Mouse (Mus musculus) lung, embryonic 16.5 days (tissue): Measurements from ENCODE around the gene Tbc1d30. TPM values are rescaled to one million over a fixed set of nuclear protein-coding genes. Genes with fewer than 3 reads are reported as not detected.

ENCODE experiments used
- ATAC-seq: fragments of 200-750 bp; cut with Nextera tagmentation; 2 replicates; pipeline ENCODE4 v1.8.0; 2017; ENCODE audit warnings: low read depth, mild to moderate bottlenecking, moderate library complexity
- H3K27ac ChIP-seq: fragments of 300-500 bp; sonication (generic); 2 replicates; pipeline ENCODE4 v1.5.1; 2014; ENCODE audit warnings: mild to moderate bottlenecking, control low read depth, low read length
- H3K27me3 ChIP-seq: fragments of 300-500 bp; sonication (generic); 2 replicates; pipeline ENCODE4 v1.6.1; 2014; ENCODE audit warnings: low read depth, low read length, mixed read lengths; ENCODE audit not compliant: control insufficient read depth, insufficient read depth
- H3K36me3 ChIP-seq: fragments of 300-500 bp; sonication (generic); 2 replicates; pipeline ENCODE4 v1.6.1; 2014; ENCODE audit warnings: low read length; ENCODE audit not compliant: control insufficient read depth, insufficient read depth
- H3K4me1 ChIP-seq: fragments of 300-500 bp; sonication (generic); replicated peaks from 2 replicates; pipeline ENCODE4 v1.6.1; 2014; ENCODE audit warnings: low read length, mixed read lengths; ENCODE audit not compliant: control insufficient read depth, insufficient read depth
- H3K4me2 ChIP-seq: fragments of 300-500 bp; sonication (generic); 2 replicates; pipeline ENCODE4 v1.6.1; 2014; ENCODE audit warnings: low read depth, low read length, control low read depth
- H3K4me3 ChIP-seq: fragments of 300-500 bp; sonication (generic); 2 replicates; pipeline ENCODE4 v1.5.1; 2014; ENCODE audit warnings: mild to moderate bottlenecking, low read length, control low read depth
- H3K9ac ChIP-seq: fragments of 300-500 bp; sonication (generic); 2 replicates; pipeline ENCODE4 v1.6.1; 2014; ENCODE audit warnings: low read length, control low read depth
- H3K9me3 ChIP-seq: fragments of 300-500 bp; sonication (generic); 2 replicates; pipeline ENCODE4 v1.6.1; 2016; ENCODE audit warnings: low read length; ENCODE audit not compliant: control insufficient read depth
- WGBS: fragments of 180-500 bp; shearing (Covaris S2); extraction: QIAGEN DNeasy Blood & Tissue Kit; methylation state at CpG from one replicate; pipeline ENCODE4 v1.1.7; 2014; 5-methylcytosine and 5-hydroxymethylcytosine counted together
- polyA plus RNA-seq: library from polyadenylated mRNA; unstranded; fragments of >200 nt; fragmentation: Nextera tagmentation; extraction: Ambion mirVana; gene quantifications from 2 replicates; pipeline ENCODE4 v1.2.1, GENCODE M21; 2015

Gene Tbc1d30
- polyA plus RNA-seq, 1 experiment from 2014 or later: 2.8 TPM

DNA sequence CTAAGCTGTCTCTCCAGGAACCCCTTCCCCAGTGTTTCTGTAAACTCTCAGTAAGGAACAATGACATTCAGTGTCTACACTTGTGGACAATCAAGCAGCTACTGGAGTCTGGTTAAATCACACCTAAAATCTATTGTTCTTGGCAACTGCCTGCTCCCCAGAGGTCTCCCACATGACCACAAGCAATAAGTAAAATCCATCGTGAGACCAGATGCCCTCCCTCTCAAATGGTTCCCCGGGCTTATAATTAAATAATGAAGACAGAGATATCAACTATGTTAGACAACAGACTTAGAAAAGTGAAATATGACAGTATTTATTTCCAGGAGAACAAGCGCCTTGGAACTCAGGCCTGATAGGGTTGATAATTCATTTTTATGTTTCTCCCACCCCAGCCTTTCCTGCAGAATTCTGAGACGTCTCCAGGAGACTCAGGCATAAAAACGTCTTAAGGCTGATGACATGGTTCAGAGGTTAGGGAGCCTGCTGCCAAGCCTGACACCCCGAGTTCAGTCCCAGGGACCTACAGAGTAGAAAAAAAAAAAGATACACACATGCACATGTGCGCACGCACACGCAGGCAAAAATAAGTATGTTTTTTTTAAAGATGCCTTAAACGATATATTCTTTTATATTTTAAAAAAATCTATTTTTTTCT, 115.8 kb downstream of the Tbc1d30 start:
- no peak for ATAC-seq
- Histone ChIP-seq H3K27me3 (no peaks in the 10 kb centered on the region), H3K27ac (no peak overlapping the region), H3K4me3 (no peak overlapping the region), H3K9me3 (0 out of 2 replicates have a peak, but pooled peaks cover 2% of the 10 kb centered on the region), H3K9ac (no peak overlapping the region), H3K4me2 (no peak overlapping the region), H3K4me1 (no peaks in the 10 kb centered on the region; the same call in 1 of the 2 replicates), H3K36me3 (no peaks in the 10 kb centered on the region)
- 61% methylated on average over 10 of the region's 10 CpGs for WGBS

DNA sequence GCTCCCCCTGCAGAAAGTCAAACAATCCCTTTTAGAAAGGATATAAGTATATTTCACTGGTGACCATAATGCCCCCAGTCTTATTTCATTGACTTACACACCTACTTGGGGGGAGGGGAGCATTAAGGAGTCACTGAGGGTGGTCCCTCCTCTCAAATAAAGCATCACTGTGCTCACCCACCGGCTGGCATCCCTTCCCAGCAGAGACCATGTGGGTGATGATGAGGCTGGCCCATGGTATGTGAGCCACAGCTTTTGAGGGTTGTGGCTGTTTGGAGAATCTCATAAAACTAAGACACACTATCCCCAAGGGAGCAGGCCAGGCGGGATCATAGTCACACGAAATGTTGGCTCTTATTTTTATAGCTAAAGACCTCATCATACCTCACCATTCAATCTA, 116.6 kb downstream of the Tbc1d30 start:
- no peak for ATAC-seq
- Histone ChIP-seq H3K9ac (no peak overlapping the region), H3K27me3 (no peaks in the 10 kb centered on the region), H3K4me1 (no peaks in the 10 kb centered on the region; the same call in 1 of the 2 replicates), H3K27ac (no peak overlapping the region), H3K4me3 (no peak overlapping the region), H3K4me2 (no peak overlapping the region), H3K9me3 (0 out of 2 replicates have a peak, but pooled peaks cover 2% of the 10 kb centered on the region), H3K36me3 (no peaks in the 10 kb centered on the region)
- WGBS: 68% methylated on average over 3 of the region's 3 CpGs

DNA sequence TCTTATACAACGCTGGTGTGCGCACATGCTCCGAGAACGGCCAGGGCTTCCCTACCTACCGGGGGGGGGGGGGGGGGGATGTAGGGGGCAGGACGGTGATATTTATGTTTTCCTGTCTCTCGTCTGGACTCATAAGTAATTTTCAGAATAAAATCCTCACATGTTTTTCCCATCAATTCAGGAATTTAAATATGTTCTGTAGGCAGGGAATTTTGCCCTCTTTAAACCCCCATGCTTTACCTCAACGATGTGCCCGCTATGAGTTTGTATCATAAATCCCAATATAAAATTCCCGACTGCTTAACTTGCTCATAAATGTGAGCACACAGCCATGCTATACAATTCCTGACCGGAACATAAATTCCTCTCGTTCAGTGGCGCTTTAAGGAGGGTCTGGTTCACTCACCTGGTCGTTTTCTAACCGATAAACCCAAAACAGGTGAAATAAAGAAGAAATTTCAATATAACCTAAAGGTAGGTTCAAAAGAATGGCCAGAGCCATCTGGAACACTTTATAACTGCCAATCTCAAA, 122.6 kb downstream of the Tbc1d30 start:
- Histone ChIP-seq H3K27ac (no peak overlapping the region), H3K4me2 (no peak overlapping the region), H3K4me1 (no peaks in the 10 kb centered on the region), H3K27me3 (no peaks in the 10 kb centered on the region), H3K36me3 (no peaks in the 10 kb centered on the region), H3K9me3 (0 out of 2 replicates have a peak, but pooled peaks cover 2% of the 10 kb centered on the region), H3K4me3 (no peak overlapping the region), H3K9ac (no peak overlapping the region)
- ATAC-seq: no peak
- 87% methylated on average over 14 of the region's 15 CpGs for WGBS

DNA sequence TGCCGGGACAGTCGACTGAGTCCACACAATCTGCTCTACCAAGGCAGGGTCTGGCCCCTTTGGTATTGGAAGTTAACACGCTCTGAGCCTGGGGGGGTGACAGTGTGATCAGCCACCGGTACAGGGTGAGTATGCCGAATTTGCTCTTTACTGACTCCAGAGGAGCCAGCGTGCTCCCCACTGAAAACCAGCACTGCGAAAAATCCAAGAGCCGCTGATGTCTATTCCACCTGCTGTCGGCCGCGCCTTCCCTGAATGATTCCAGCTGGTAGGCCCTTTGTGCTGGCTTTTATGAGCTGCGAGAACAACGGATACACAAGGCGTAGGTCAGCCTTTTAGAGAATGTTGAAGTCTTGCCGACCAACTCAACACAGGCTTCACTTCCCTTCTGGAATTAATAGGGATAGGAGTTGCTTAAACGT, 123.1 kb downstream of the Tbc1d30 start:
- no peak overlapping the region for H3K27ac ChIP-seq
- no peak for ATAC-seq
- no peaks in the 10 kb centered on the region for H3K27me3 ChIP-seq
- H3K36me3 ChIP-seq: no peaks in the 10 kb centered on the region
- no peaks in the 10 kb centered on the region for H3K4me1 ChIP-seq
- H3K9ac ChIP-seq: no peak overlapping the region
- H3K4me3 ChIP-seq: no peak overlapping the region
- 0 out of 2 replicates have a peak, but pooled peaks cover 2% of the 10 kb centered on the region for H3K9me3 ChIP-seq
- no peak overlapping the region for H3K4me2 ChIP-seq
- 74% methylated on average over 16 of the region's 16 CpGs for WGBS

DNA sequence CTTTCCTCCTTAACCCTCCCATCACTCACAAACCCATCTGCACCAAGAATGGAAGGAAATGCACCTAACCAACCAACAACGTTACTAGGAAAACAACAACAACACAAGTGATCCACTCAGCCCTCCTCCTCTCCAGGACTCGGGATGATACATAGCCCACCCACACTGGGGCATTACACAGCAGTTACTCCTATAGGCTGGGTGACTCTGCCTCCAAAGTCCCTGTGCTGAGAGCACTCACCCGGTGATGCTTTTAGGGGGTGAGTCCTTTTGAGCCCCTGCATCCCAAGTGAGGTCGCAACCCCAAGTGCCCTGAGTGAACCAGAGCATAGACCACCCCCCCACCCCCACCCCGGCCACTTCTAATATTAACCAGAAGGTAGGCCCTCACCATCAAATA, 123.7 kb downstream of the Tbc1d30 start:
- Histone ChIP-seq H3K36me3 (no peaks in the 10 kb centered on the region), H3K27ac (no peak overlapping the region), H3K4me1 (no peaks in the 10 kb centered on the region), H3K9me3 (0 out of 2 replicates have a peak, but pooled peaks cover 2% of the 10 kb centered on the region), H3K4me2 (no peak overlapping the region), H3K4me3 (no peak overlapping the region), H3K27me3 (no peaks in the 10 kb centered on the region), H3K9ac (no peak overlapping the region)
- 77% methylated on average over 5 of the region's 5 CpGs for WGBS
- ATAC-seq: no peak

DNA sequence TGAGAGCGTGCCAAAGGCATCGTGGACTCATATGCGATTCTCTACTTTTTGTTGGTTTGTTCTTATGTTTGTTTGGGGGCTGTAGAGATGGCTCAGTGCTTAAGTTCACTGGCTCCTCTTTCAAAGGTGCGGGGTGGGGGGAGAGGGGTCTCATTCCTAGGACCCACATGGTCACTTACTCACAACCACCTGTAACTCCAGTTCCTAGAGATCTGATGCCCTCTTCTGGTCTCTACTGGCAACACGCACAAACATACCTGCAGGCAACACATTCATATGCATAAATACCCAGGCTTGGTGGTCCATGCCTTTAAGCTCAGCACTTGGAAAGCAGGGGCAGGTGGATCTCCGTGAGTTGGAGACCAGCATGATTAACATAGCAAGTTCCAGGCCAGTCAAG, 125.4 kb downstream of the Tbc1d30 start:
- ATAC-seq: no peak
- no peaks in the 10 kb centered on the region for H3K36me3 ChIP-seq
- H3K9me3 ChIP-seq: peaks cover 1% of the 10 kb centered on the region; the same call in 1 of the 2 replicates
- no peak overlapping the region for H3K4me3 ChIP-seq
- no peaks in the 10 kb centered on the region for H3K27me3 ChIP-seq
- H3K4me1 ChIP-seq: no peaks in the 10 kb centered on the region
- no peak overlapping the region for H3K27ac ChIP-seq
- H3K9ac ChIP-seq: no peak overlapping the region
- 74% methylated on average over 6 of the region's 6 CpGs for WGBS
- no peak overlapping the region for H3K4me2 ChIP-seq

DNA sequence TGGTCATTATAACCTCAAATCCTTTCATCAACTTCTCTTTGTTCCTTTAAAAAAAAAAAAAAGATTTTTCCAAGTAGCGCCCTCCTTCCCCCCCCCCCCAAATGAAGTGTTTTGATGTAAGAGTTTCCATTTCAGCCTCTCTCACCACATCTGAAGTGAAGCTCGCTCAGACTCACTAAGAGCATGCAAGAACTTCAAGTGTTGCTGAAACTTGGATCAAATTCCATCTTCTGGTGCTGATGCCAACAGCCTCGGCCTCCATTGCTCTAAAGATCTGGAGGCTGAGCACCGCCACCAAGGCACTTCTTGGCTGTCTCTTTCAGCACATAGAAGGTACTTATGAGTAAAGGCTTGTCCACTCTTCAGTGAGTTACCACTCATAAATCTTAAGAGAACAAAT, 128.2 kb downstream of the Tbc1d30 start:
- Histone ChIP-seq H3K9ac (no peak overlapping the region), H3K4me2 (no peak overlapping the region), H3K27me3 (no peaks in the 10 kb centered on the region), H3K9me3 (peaks cover 6% of the 10 kb centered on the region; the same call in 1 of the 2 replicates), H3K36me3 (no peaks in the 10 kb centered on the region), H3K27ac (no peak overlapping the region), H3K4me3 (no peak overlapping the region), H3K4me1 (no peaks in the 10 kb centered on the region)
- WGBS: 55% methylated on average over 4 of the region's 4 CpGs
- no peak for ATAC-seq

DNA sequence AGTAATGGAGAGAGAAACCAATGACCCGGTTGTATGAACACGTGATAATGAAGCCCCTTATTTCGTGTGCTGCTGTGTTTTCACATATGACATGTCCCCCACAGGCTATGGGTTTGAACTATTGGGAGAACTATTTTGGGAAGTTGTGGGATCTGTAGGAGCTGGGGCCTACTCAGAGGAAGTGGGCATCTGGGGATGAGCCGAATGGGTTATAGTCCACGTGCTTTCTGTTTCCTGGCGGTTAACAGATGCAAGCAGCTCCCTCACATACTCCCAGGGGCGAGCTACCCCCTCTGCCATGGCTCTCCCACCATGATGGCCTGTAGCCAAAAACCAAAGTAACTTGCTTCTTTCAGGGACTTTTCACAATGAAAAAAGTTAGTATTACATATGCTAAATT, 132.5 kb downstream of the Tbc1d30 start:
- Histone ChIP-seq H3K9ac (no peak overlapping the region), H3K9me3 (peaks cover 6% of the 10 kb centered on the region; the same call in 1 of the 2 replicates), H3K27me3 (no peaks in the 10 kb centered on the region), H3K4me1 (no peaks in the 10 kb centered on the region; the same call in 1 of the 2 replicates), H3K4me2 (no peak overlapping the region), H3K36me3 (no peaks in the 10 kb centered on the region), H3K27ac (no peak overlapping the region), H3K4me3 (no peak overlapping the region)
- WGBS: 76% methylated on average over 7 of the region's 7 CpGs
- no peak for ATAC-seq

DNA sequence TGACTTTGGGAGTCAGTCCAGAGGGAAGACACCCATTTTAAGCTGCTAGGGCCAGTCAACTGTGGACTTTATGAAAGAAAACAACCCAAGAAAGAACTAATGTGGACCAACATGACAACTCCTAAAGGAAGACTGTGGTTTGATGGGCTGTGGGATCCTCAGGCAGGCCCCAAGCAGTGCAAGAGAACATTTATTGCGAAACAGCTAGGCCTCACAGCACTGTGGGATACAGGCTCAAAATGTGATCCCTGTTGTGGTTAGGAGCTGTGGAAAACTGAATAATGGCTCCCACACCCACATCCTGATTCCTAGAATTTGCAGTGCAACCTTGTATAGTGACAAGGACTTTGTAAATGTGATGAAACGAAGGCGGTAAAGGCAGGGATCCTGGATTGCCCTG, 134.3 kb downstream of the Tbc1d30 start:
- ATAC-seq: no peak
- WGBS: 92% methylated on average over 3 of the region's 3 CpGs

More for the DNA sequence above, 134.3 kb downstream of the Tbc1d30 start:
- H3K27me3 ChIP-seq: no peaks in the 10 kb centered on the region
- H3K36me3 ChIP-seq: no peaks in the 10 kb centered on the region
- no peak overlapping the region for H3K27ac ChIP-seq
- no peak overlapping the region for H3K4me2 ChIP-seq
- no peak overlapping the region for H3K4me3 ChIP-seq
- H3K9ac ChIP-seq: no peak overlapping the region
- no peaks in the 10 kb centered on the region; the same call in 1 of the 2 replicates for H3K4me1 ChIP-seq
- peaks cover 6% of the 10 kb centered on the region; the same call in 1 of the 2 replicates for H3K9me3 ChIP-seq
